Mouse (Mus musculus): ENCODE data around the gene Psmg1.

Gene Psmg1

GRCm38 (mm10) chr16:95956618-95957017, 34.1 kb downstream of the Psmg1 start:
- DNase-seq, result no peak

GRCm38 (mm10) chr16:95955716-95956346, 34.9 kb downstream of the Psmg1 start:
- DNase-seq, result no peak

- no peak for DNase-seq
Measured at GRCm38 (mm10) chr16:95954341-95954740, 36.4 kb downstream of the Psmg1 start.

GRCm38 (mm10) chr16:95953159-95953650, 37.6 kb downstream of the Psmg1 start:
- DNase-seq, result no peak

- DNase-seq, result no peak
Measured at GRCm38 (mm10) chr16:95951471-95951870, 39.3 kb downstream of the Psmg1 start.

GRCm38 (mm10) chr16:95945389-95946311, 45.1 kb downstream of the Psmg1 start:
- peak; percentile 70 for DNase-seq

GRCm38 (mm10) chr16:95943186-95943585, 47.6 kb downstream of the Psmg1 start:
- DNase-seq, result no peak

GRCm38 (mm10) chr16:95941575-95941974, 49.2 kb downstream of the Psmg1 start:
- DNase-seq, result no peak

- no peak for DNase-seq
Measured at GRCm38 (mm10) chr16:95935495-95935961, 55.2 kb downstream of the Psmg1 start.

GRCm38 (mm10) chr16:95932860-95933259, 57.9 kb downstream of the Psmg1 start:
- DNase-seq, result no peak

GRCm38 (mm10) chr16:95931509-95931908, 59.3 kb downstream of the Psmg1 start:
- no peak for DNase-seq
